Mouse (Mus musculus): Measurements from ENCODE around the gene Tmprss5.
A peak's percentile ranks its signal among the peaks of the same experiment; 100 is the strongest.

The Tmprss5 gene

DNA sequence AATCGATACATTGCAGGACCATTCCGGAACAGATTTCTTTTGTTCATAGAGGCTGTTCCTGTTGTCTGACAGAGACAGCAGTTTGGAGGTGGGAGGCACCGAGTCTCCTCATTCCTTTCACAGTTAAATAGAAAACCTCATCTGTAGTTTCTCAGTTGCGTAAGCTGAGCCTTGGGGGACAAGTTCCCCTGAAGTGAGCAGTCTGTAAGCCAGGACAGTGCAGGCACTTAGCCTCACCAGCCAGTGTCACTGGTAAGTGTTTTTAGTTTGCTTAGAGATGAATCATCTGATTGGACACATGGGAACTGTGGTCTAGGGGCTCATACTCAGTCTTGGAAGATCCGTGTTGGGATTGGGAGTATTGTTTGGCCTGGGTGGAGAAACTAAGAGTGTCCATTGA, at the start of gene Tmprss5:
TSS of gene Tmprss5 (plus strand) at position 154 of the 400 bp plus-strand sequence.
- DNase-seq: no peak

DNA sequence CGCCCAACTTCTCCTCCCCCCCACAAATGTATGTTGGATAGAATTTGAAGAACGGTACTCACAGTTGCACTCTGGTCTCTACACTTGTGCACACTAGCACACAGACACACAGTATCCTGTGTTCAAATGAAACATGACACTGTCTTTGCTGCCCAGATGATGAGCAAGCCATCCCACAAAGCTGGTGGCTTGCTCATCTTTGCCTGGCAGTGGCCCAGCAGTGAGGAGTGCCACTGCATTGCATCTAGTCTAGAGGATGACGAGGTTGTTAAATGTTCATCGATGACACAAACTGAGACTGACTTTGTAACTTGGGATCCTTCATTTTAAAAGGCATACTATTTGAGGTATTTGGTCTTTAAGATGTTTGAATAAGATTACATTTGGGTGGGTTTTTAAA, 46.3 kb upstream of the Tmprss5 start:
- no peak for DNase-seq

DNA sequence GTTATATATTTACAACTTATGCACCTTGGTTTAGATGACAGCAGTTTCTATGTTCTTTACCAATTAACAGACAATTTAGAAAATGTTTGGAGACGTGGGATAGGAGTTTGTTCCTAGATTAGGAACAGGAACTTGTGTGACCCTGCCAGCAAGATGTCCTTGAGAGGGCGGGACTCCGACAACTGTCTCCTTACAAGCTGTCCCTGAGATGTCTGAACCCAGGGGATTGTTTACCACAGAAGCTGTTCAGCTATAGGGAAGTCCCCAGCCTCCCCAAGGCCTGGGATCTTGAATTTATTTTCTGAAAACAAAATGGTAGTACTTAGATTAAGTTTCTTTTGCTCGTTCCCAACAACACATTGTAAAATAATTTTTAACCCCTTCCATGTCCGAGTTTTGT, 30.2 kb upstream of the Tmprss5 start:
- DNase-seq: no peak

DNA sequence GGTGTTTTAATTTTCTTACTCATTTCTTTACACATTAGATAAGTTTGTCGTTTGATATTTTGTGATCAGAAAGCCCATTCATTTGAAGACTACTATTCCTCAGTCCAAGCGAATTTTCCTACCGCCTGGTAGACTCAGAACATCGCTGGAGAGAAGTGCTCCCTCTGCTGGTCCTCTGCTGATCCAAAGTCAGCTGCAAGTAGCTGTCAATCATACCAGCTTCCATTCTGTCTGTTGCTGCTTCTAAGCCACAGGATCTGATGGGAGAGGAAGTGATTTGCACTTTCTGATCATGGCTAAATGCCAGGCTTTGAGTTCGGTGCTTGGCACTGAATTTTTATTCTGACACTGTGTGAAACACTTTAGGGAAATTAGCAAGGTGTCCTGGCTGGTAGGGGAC, 29.7 kb upstream of the Tmprss5 start:
- DNase-seq: peak; percentile 29

DNA sequence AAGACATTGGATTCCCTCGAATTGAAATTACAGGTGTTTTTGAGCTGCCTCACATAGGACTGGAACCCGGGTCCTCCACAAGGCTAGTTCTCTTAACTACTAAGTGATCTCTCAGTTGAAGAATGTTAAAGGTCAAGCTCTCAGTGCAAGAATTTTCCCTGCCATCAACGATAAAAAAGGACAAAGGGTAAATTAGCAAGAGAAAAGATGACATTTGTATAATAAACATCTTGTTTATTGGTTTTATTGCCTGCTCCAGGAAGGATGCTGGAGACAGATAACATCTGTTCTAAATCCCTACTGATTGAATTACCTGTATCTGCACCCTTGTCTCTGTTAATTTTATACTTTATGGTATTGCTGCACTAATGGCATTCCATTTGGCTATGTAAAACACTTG, 27.0 kb upstream of the Tmprss5 start:
- no peak for DNase-seq

DNA sequence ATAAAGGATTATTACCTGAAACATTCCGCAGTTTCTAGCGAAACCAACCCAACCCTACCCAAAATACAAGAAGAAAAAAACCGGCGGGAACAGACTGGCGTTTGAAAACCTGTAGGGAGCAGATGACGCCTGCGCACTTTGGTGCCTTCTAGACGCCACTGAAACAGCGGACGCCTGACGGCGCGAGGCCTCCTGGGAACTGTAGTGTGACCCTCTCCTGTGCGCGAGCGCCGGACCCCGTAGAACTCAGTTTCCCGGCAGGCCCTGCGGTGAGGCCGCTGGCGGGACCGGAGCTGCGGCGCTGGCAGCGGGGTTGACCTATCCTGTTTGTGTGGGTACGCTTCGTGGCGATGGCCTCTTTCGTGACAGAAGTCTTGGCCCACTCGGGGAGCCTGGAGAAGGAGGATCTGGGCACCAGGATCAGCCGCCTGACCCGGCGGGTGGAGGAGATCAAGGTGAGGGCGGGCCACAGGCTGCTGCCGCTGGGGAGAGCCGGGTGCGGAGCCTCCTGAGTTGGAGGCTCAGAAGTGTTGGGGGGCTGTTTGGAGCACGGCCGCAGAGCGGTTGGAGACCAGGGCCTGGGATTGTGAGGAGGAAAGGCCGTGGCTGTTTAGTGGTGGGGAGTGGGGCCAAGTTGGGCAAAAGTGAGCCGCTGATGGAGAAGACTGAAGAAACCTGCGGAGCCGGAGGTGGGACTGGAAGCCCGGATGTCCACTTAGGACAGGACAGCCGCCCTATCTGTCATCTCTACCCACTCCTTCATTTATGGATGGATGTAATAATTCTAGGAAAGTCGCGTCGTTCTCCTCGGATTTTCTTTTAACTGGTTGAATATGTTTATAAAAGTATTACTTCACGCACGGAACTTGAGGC, 25.5 kb upstream of the Tmprss5 start, which contains the start of gene Zw10:
TSS of gene Zw10 (plus strand) at position 281 of the 873 bp plus-strand sequence.
- DNase-seq: peak; percentile 95

DNA sequence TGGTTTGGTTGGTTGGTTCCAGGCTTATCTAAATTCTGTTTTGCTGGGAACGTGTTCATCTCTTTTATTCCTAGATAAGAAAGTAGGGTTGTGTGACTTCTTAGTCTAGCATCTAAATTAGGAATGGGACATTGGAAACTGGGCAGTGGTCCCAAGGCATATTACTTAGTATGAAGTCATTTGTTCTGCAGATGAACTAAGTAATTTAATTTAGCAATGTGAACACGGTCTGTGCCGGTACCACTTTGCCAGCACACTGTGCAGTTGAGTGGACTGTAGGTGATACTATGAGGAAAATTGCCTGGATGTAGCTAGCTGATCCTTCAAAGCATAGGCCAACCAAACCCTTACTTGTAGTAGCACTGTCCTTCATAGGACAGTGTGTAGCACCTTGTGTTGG, 4.2 kb upstream of the Tmprss5 start:
- no peak for DNase-seq

GRCm38 (mm10) chr9:49081561-49081960, 501 bp downstream of the Tmprss5 start:
- peak; percentile 65 for DNase-seq

- no peak for DNase-seq
Observed at GRCm38 (mm10) chr9:49087317-49087716, 6.3 kb downstream of the Tmprss5 start.

GRCm38 (mm10) chr9:49098871-49099270, 17.8 kb downstream of the Tmprss5 start:
- DNase-seq: no peak

GRCm38 (mm10) chr9:49102328-49102727, 21.3 kb downstream of the Tmprss5 start:
- peak; percentile 6 for DNase-seq

GRCm38 (mm10) chr9:49109101-49109500, 28.0 kb downstream of the Tmprss5 start:
- DNase-seq: no peak

- DNase-seq: no peak
Observed at GRCm38 (mm10) chr9:49110476-49111220, 29.6 kb downstream of the Tmprss5 start.

DNA sequence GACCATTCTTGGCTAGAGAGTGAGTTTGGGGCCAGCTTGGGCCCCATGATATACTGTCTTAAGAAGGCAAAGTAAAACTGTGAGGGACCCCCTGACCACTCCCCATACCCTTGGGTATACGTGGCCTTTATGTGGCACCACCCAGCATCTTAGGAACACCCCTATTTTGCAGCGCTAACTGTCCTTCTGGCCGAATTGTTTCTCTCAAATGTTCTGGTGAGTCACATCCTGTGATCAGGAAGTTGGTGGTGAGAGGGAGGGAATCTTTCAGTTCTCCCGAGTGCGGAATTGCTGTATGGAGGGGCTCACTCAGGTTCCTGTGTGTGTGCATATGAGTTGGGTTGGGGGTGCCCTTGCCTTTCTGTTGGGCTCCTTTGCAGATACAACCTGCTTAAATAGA, 30.2 kb downstream of the Tmprss5 start:
- no peak for DNase-seq

GRCm38 (mm10) chr9:49118271-49118825, 37.3 kb downstream of the Tmprss5 start:
- no peak for DNase-seq

DNA sequence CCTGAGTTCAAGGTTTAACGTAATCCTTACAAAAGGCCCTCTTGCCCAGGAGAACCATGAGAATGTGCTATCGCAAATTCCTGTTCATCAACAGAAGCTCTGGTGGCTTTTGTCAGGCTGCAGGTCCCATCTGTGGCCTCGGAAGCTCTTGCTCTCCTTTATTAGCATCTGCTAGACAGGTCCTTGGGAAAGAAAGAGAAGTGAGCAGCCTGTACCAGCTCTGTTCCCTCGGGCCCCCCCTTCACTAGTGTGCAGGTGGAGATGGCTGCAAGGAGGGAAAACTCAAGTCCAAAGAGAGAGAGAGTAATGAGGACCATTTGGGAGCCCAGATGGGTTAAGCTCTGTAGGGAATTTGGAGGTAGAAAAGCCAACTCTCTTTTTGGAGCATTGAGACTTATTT, 38.7 kb downstream of the Tmprss5 start:
- peak; percentile 27 for DNase-seq

DNA sequence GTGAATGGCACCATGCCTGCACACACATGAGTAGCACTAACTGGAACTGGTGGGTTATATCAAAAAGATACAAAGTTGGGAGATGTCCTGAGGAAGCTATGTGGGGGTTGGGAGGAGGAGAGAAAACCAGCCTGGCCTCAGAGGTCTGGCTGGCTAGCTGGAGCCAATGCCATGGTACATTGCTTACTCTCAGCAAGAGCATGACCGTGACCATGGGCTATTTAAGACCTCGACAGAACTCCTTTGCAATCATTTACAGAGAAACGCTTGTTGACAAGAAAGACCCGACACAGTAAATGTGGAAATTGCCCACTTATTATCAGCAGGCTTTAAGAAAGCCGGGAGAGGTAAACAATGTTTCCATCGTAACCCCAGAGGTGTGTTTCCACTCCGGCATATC, 44.6 kb downstream of the Tmprss5 start:
- DNase-seq: no peak

- DNase-seq: no peak
Observed at GRCm38 (mm10) chr9:49130514-49131010, 49.5 kb downstream of the Tmprss5 start.

DNA sequence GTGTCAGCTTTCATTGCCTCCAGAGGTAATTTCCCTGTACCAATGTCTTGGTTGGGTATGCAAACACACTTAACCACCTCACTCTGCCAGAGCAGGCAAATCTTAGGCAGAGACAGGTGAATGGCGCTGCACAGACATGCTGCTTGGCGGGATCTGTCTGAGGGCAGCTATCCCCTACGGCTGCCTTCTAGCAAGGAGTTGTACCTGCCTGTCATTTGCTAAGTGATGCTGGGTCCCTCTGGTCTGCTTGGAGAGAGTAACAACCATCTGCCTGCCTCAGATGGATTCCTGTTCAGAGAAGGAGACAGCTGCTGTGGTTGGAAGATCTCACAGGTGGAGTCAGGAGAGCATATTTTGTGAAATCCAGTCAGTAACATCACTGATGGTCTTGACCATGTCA, 62.8 kb downstream of the Tmprss5 start:
- no peak for DNase-seq

DNA sequence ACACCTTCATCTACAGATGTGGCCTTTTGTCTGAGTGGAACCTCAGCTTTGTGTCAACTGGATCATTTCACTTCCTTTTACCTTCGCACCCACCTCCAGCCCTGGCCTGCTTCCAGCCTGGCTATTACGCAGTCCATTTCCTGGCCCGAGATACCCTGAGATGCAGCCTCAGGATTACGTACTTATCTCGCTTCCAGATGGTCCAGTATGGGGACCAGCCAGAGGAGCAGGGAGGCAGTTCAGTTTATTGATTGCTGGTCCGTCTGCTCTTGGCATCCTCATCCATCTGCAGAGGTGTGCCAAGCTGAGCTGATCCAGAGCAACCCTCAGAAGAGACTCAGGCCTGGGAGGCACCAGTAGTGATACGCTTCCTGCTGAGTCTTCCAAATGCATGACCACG, 64.7 kb downstream of the Tmprss5 start:
- DNase-seq: no peak

DNA sequence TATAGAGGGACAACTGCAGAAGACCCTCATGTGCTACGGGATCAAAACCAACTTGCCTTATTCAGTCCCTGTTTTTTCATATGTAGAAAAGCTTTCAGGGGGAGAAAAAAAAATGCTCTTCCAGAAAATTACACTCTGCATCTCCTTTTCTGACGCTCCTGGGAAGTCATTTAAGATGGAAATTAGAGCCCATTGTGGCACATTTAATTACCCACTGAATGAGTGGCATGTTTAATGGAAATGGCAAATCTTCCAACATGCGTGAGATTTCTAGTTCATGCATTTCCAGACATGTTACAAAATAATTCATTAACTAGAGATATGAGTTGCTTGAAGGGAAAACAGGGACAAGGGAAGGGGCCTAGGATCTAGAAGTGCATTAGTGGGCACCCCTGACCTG, 66.0 kb downstream of the Tmprss5 start:
- DNase-seq: no peak
